Mouse (Mus musculus): Measurements from ENCODE around the gene Nrl. TPM values are rescaled to one million over a fixed set of nuclear protein-coding genes. Genes with fewer than 3 reads are reported as not detected.

Nrl gene
- polyA plus RNA-seq, 1 experiment from 2014 or later: not detected

DNA sequence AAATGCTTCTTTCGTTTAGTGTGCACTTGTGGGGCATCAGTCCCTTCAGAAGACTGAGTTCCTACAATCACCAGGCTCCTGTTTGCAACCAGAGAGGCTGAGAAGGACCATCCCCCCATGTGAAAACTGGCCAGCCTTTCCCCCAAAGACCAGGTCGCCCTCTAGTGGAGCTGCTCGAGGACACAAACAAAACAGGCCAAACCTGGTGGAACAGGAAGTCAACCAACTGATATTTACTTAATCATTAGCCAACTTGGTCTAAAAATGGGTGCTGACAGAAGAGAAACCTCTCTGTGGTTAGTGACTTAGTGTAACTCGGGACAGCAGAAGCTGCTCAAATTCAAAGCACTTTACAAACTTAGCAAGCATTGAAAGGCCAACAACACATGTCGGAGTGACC lies 32.2 kb upstream of the Nrl start:
- no peak overlapping the region for H3K27ac ChIP-seq (replicated peaks)
- WGBS: 27% methylated on average over 5 of the region's 5 CpGs
- H3K4me3 ChIP-seq: no peak overlapping the region
- no peaks in the 10 kb centered on the region for H3K36me3 ChIP-seq
- H3K4me1 ChIP-seq: peaks cover 26% of the 10 kb centered on the region
- H3K27me3 ChIP-seq (replicated peaks): no peaks in the 10 kb centered on the region
- no peaks in the 10 kb centered on the region for H3K9me3 ChIP-seq
- H3K4me2 ChIP-seq: no peak overlapping the region
- H3K9ac ChIP-seq: no peak overlapping the region
- ATAC-seq (ENCODE audit: extremely low read depth, insufficient number of reproducible peaks, low FRiP score, low TSS enrichment): no peak

DNA sequence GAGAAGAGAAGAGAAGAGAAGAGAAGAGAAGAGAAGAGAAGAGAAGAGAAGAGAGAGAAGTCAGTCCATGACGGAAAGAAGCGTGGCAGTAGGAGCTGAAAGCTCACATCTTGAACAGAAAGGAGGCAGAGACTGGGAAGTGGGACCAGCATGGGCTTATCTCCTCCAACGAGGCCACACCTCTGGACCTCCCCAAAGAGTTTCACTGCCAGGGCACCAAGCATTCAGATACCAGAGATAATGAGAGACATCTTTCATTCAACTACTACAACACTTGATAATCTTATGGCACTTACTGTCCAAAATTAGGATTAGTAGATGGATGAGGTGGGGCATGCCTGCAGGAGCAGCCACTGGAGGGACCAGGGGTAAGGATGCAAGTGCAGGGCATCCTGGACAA lies 31.0 kb upstream of the Nrl start:
- no peaks in the 10 kb centered on the region for H3K27me3 ChIP-seq (replicated peaks)

DNA sequence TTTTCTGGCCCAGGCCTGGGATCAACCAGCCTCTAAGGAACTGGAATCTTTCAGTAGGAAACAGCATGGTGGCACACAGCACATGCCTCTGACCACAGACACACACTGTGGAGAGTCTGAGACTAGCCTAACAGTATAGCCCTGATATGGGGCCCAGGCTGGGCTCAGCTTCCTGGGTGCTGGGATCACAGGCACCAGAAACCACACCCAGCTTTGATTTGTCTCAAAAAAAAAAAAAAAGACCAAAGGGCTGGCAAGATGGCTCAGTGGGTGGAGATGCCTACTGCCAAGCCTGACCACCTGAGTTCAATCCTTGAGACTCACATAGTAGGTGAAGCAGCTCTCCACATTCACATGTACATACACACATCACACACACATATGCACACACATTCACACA lies 29.9 kb upstream of the Nrl start:
- Histone ChIP-seq H3K27me3 (replicated peaks) (no peaks in the 10 kb centered on the region), H3K36me3 (peaks cover 13% of the 10 kb centered on the region), H3K4me3 (no peak overlapping the region), H3K27ac (replicated peaks) (no peak overlapping the region), H3K9ac (no peak overlapping the region), H3K4me2 (no peak overlapping the region), H3K9me3 (no peaks in the 10 kb centered on the region), H3K4me1 (peaks cover 15% of the 10 kb centered on the region)
- ATAC-seq (ENCODE audit: extremely low read depth, insufficient number of reproducible peaks, low FRiP score, low TSS enrichment): no peak

More for the DNA sequence above, 31.0 kb upstream of the Nrl start:
- H3K4me1 ChIP-seq: peaks cover 15% of the 10 kb centered on the region
- 52% methylated on average over 3 of the region's 3 CpGs for WGBS
- no peak overlapping the region for H3K9ac ChIP-seq
- peaks cover 1% of the 10 kb centered on the region for H3K36me3 ChIP-seq
- H3K4me3 ChIP-seq: no peak overlapping the region
- no peak for ATAC-seq (ENCODE audit: extremely low read depth, insufficient number of reproducible peaks, low FRiP score, low TSS enrichment)
- no peak overlapping the region for H3K27ac ChIP-seq (replicated peaks)
- no peaks in the 10 kb centered on the region for H3K9me3 ChIP-seq
- H3K4me2 ChIP-seq: no peak overlapping the region

DNA sequence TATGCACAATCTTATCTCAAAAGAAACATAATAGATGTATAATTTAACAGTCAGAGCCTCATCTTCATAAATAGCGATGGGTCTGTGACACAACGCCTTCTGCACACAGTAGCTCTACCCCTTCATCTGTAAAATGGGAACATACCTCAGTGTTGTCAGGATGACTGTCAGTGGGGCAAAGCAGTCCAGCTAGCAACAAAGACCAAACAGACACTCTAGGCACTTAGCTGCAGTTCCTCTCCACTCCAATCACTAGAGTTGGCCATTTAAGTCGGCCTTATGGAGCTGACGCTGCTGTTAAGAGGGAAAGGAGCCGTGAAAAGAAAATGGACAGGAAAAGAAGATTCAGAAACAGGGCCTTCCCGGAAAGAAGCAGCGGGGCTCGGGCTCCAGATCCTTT lies 27.0 kb upstream of the Nrl start:
- Histone ChIP-seq H3K4me2 (no peak overlapping the region), H3K4me1 (peaks cover 2% of the 10 kb centered on the region), H3K9ac (no peak overlapping the region), H3K27me3 (replicated peaks) (no peaks in the 10 kb centered on the region), H3K9me3 (no peaks in the 10 kb centered on the region), H3K27ac (replicated peaks) (no peak overlapping the region), H3K4me3 (no peak overlapping the region), H3K36me3 (peaks cover 41% of the 10 kb centered on the region)
- 78% methylated on average over 8 of the region's 8 CpGs for WGBS
- no peak for ATAC-seq (ENCODE audit: extremely low read depth, insufficient number of reproducible peaks, low FRiP score, low TSS enrichment)

- Histone ChIP-seq H3K4me1 (no peaks in the 10 kb centered on the region), H3K36me3 (peaks cover 46% of the 10 kb centered on the region), H3K4me3 (no peak overlapping the region), H3K27me3 (replicated peaks) (no peaks in the 10 kb centered on the region), H3K27ac (replicated peaks) (no peak overlapping the region), H3K9ac (no peak overlapping the region), H3K9me3 (no peaks in the 10 kb centered on the region), H3K4me2 (no peak overlapping the region)
- ATAC-seq (ENCODE audit: extremely low read depth, insufficient number of reproducible peaks, low FRiP score, low TSS enrichment): no peak
- WGBS: 64% methylated on average over 5 of the region's 5 CpGs
Observed at GRCm38 (mm10) chr14:55551347-55551746, 26.6 kb upstream of the Nrl start.

- Histone ChIP-seq H3K36me3 (peaks cover 57% of the 10 kb centered on the region), H3K9me3 (no peaks in the 10 kb centered on the region), H3K27ac (replicated peaks) (no peak overlapping the region), H3K27me3 (replicated peaks) (no peaks in the 10 kb centered on the region), H3K4me1 (no peaks in the 10 kb centered on the region), H3K4me3 (no peak overlapping the region), H3K9ac (no peak overlapping the region), H3K4me2 (no peak overlapping the region)
- 84% methylated on average over 6 of the region's 6 CpGs for WGBS
- no peak for ATAC-seq (ENCODE audit: extremely low read depth, insufficient number of reproducible peaks, low FRiP score, low TSS enrichment)
Observed at GRCm38 (mm10) chr14:55550191-55550590, 25.4 kb upstream of the Nrl start.

DNA sequence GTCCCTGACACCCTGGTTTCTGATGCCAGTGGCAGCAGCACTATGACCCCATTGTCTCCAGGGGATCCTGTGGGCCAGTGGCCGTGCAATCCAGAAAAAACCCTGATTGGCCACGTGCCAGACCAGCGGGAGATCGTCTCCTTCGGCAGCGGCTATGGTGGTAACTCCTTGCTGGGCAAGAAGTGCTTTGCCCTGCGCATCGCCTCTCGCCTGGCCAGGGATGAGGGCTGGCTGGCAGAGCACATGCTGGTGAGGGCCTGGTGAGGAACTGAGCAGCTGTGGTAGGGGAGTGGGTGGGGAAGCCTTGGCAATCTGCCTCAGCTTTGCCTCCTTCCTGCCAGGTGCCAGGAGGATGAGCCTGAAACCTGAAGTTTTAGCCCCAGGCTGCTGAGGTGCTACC lies 19.6 kb upstream of the Nrl start:
- H3K4me1 ChIP-seq: peaks cover 20% of the 10 kb centered on the region
- no peak overlapping the region for H3K27ac ChIP-seq (replicated peaks)
- H3K4me2 ChIP-seq: no peak overlapping the region
- H3K9me3 ChIP-seq: no peaks in the 10 kb centered on the region
- 83% methylated on average over 9 of the region's 9 CpGs for WGBS
- no peak for ATAC-seq (ENCODE audit: extremely low read depth, insufficient number of reproducible peaks, low FRiP score, low TSS enrichment)
- peaks cover 71% of the 10 kb centered on the region for H3K36me3 ChIP-seq
- no peaks in the 10 kb centered on the region for H3K27me3 ChIP-seq (replicated peaks)
- no peak overlapping the region for H3K4me3 ChIP-seq
- H3K9ac ChIP-seq: no peak overlapping the region

- Histone ChIP-seq H3K27me3 (replicated peaks) (no peaks in the 10 kb centered on the region), H3K4me1 (peaks cover 20% of the 10 kb centered on the region), H3K27ac (replicated peaks) (no peak overlapping the region), H3K9ac (no peak overlapping the region), H3K4me2 (no peak overlapping the region), H3K36me3 (peaks cover 50% of the 10 kb centered on the region), H3K4me3 (no peak overlapping the region), H3K9me3 (no peaks in the 10 kb centered on the region)
- ATAC-seq (ENCODE audit: extremely low read depth, insufficient number of reproducible peaks, low FRiP score, low TSS enrichment): no peak
- WGBS: 90% methylated on average over 12 of the region's 12 CpGs
Observed at GRCm38 (mm10) chr14:55542268-55542667, 17.5 kb upstream of the Nrl start.

DNA sequence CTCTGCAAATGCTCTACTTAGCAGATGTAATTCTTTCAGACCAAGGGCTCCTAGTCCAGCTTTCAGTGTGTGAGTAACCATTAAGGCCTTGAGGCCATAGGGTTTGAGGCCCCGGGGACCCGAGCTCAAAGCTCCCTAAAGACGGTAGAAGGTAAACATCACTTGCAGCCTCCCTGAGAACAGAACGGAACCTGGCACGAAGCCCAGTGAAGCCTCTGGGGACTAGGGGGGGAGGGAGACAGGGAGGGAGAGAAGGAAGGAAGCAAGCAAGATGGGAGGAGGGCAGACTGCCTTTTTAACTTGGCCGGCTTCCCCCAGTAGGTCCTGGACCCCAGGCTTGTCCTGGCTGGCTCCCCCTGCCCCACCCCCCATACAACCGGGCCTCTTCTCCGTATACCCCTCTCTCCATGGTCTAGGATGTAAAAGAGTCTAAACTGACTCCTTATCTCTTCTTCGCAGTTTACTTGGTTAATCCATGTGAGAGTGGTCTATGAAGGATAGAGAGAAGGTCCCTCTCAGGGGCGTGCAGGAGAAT lies 16.1 kb upstream of the Nrl start:
- no peaks in the 10 kb centered on the region for H3K9me3 ChIP-seq
- H3K9ac ChIP-seq: peak overlapping the region; percentile 89
- H3K27me3 ChIP-seq (replicated peaks): no peaks in the 10 kb centered on the region
- H3K4me3 ChIP-seq: peak overlapping the region; percentile 79
- 0 out of 2 replicates have a peak, but pooled peaks have one; percentile 17 for ATAC-seq (ENCODE audit: extremely low read depth, insufficient number of reproducible peaks, low FRiP score, low TSS enrichment)
- peak overlapping the region; percentile 93 for H3K27ac ChIP-seq (replicated peaks)
- peaks cover 20% of the 10 kb centered on the region for H3K4me1 ChIP-seq
- WGBS: 5% methylated on average over 10 of the region's 10 CpGs
- peaks cover 36% of the 10 kb centered on the region for H3K36me3 ChIP-seq
- peak overlapping the region; percentile 89 for H3K4me2 ChIP-seq

DNA sequence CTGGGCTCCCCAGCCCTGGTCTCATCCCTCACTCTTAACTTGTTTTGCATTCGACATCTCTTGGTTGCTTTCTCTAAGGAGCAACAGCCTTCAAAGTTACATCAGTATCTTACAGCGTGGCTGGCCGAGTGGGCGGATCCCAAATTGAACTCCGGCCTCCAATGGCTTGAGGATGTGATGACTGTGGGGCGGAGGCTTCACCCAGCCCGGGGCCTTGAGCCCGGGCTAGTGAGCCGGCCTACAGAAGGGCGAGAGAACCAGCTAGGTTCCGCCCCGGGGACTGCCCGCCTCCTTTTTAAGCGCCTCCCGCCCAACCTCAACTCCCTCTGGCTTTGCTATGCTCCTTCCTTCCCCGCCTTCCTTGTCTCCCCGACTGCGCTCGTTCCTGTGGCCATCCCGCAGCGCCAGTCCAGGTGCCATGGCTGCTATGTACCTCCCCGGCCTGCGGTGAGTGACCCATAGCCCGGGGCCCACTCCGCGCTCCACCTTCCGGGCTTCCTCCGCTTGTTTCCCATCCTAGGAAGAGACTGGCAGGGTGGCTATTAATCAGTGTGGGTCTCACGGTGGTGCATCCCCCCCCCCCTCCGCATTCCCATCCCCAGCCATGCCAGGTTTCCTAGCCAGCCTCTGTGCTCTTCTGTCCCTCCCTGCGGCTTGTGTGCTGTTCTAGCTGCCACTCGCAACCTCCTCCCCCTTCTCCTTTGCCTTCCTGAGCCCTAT lies 15.4 kb upstream of the Nrl start, which contains the start of gene Pck2:
TSS of gene Pck2 (plus strand) at position 200 of the 720 bp plus-strand sequence.
- Histone ChIP-seq H3K9ac (peak within 1 kb of the TSS; percentile 89), H3K27ac (replicated peaks) (peak within 1 kb of the TSS; percentile 93), H3K4me2 (peak within 1 kb of the TSS; percentile 89), H3K9me3 (no peaks in the 10 kb centered on the region), H3K4me3 (peak within 1 kb of the TSS; percentile 79), H3K36me3 (peaks cover 30% of the 10 kb centered on the region), H3K27me3 (replicated peaks) (no peaks in the 10 kb centered on the region), H3K4me1 (peaks cover 20% of the 10 kb centered on the region)
- WGBS: under 1% methylated on average over 32 of the region's 32 CpGs
- peak; percentile 85 for ATAC-seq (ENCODE audit: extremely low read depth, insufficient number of reproducible peaks, low FRiP score, low TSS enrichment)

- no peaks in the 10 kb centered on the region for H3K9me3 ChIP-seq
- H3K27me3 ChIP-seq (replicated peaks): 0 out of 2 replicates have a peak, but pooled peaks cover 2% of the 10 kb centered on the region
- no peak overlapping the region for H3K4me2 ChIP-seq
- 32% methylated on average over 6 of the region's 6 CpGs for WGBS
- ATAC-seq (ENCODE audit: extremely low read depth, insufficient number of reproducible peaks, low FRiP score, low TSS enrichment): no peak
- no peak overlapping the region for H3K9ac ChIP-seq
- no peaks in the 10 kb centered on the region for H3K36me3 ChIP-seq
- H3K27ac ChIP-seq (replicated peaks): no peak overlapping the region
- H3K4me1 ChIP-seq: peaks cover 14% of the 10 kb centered on the region
- no peak overlapping the region for H3K4me3 ChIP-seq
Observed at GRCm38 (mm10) chr14:55536116-55536745, 11.4 kb upstream of the Nrl start.

All from heart, embryonic 13.5 days (tissue).